Mouse (Mus musculus) macrophage (primary cell): ENCODE measurements around the gene St6galnac6. TPM values are rescaled to one million over a fixed set of nuclear protein-coding genes. Genes with fewer than 3 reads are reported as not detected.

ENCODE experiments used
- H3K27ac ChIP-seq: fragments of 350-480 bp; formaldehyde crosslinking; 2 replicates; pipeline ENCODE4 v1.9.0; 2021
- H3K36me3 ChIP-seq: fragments of 350-480 bp; formaldehyde crosslinking; 2 replicates; pipeline ENCODE4 v1.9.0; 2021; ENCODE audit errors: inconsistent target
- H3K4me3 ChIP-seq: fragments of 350-480 bp; formaldehyde crosslinking; 2 replicates; pipeline ENCODE4 v1.9.0; 2021; ENCODE audit errors: inconsistent target
- H3K79me2 ChIP-seq: fragments of 350-480 bp; formaldehyde crosslinking; 2 replicates; pipeline ENCODE4 v1.9.0; 2021; ENCODE audit errors: inconsistent target
- WGBS: methylation state at CpG from one replicate; pipeline ENCODE4 v1.1.7; 2026; ENCODE audit warnings: inconsistent platforms; ENCODE audit not compliant: missing documents; 5-methylcytosine and 5-hydroxymethylcytosine counted together
- polyA plus RNA-seq: library from polyadenylated mRNA; stranded (reverse); fragments of 250-400 nt; gene quantifications from 3 replicates; pipeline ENCODE4 v1.2.4, GENCODE M21; 2018; ENCODE audit warnings: inconsistent platforms

The St6galnac6 gene
- polyA plus RNA-seq, 1 experiment from 2014 or later = 24.8 TPM

GRCm38 (mm10) chr2:32654743-32655393, 55.4 kb downstream of the St6galnac6 start:
- Histone ChIP-seq H3K27ac (no peak overlapping the region), H3K79me2 (no peaks in the 10 kb centered on the region; the same call in 1 of the 2 replicates), H3K4me3 (no peak overlapping the region), H3K36me3 (no peaks in the 10 kb centered on the region)
- WGBS = 54% methylated on average over 14 of the region's 14 CpGs

GRCm38 (mm10) chr2:32655394-32655744, 55.9 kb downstream of the St6galnac6 start:
- Histone ChIP-seq H3K79me2 (no peaks in the 10 kb centered on the region), H3K36me3 (no peaks in the 10 kb centered on the region), H3K27ac (no peak overlapping the region), H3K4me3 (no peak overlapping the region)
- 85% methylated on average over 3 of the region's 3 CpGs for WGBS

GRCm38 (mm10) chr2:32655826-32656225, 56.3 kb downstream of the St6galnac6 start:
- Histone ChIP-seq H3K27ac (no peak overlapping the region), H3K36me3 (no peaks in the 10 kb centered on the region), H3K79me2 (no peaks in the 10 kb centered on the region), H3K4me3 (no peak overlapping the region)
- 65% methylated on average over 8 of the region's 12 CpGs for WGBS

- WGBS = 100% methylated on average over 2 of the region's 2 CpGs
Observed at GRCm38 (mm10) chr2:32658873-32659272, 59.4 kb downstream of the St6galnac6 start.

GRCm38 (mm10) chr2:32661509-32662107, 62.1 kb downstream of the St6galnac6 start:
- Histone ChIP-seq H3K36me3 (no peaks in the 10 kb centered on the region), H3K79me2 (no peaks in the 10 kb centered on the region), H3K4me3 (no peak overlapping the region), H3K27ac (no peak overlapping the region)
- 83% methylated on average over 7 of the region's 7 CpGs for WGBS

More at GRCm38 (mm10) chr2:32658873-32659272, 59.4 kb downstream of the St6galnac6 start:
- Histone ChIP-seq H3K36me3 (no peaks in the 10 kb centered on the region), H3K27ac (no peak overlapping the region), H3K4me3 (no peak overlapping the region), H3K79me2 (no peaks in the 10 kb centered on the region)

- H3K36me3 ChIP-seq = no peaks in the 10 kb centered on the region
- no peak overlapping the region for H3K27ac ChIP-seq
- WGBS = 93% methylated on average over 5 of the region's 5 CpGs
- no peak overlapping the region for H3K4me3 ChIP-seq
- no peaks in the 10 kb centered on the region for H3K79me2 ChIP-seq
Observed at GRCm38 (mm10) chr2:32662291-32662690, 62.8 kb downstream of the St6galnac6 start.

GRCm38 (mm10) chr2:32665345-32665744, 65.8 kb downstream of the St6galnac6 start:
- Histone ChIP-seq H3K79me2 (no peaks in the 10 kb centered on the region), H3K36me3 (no peaks in the 10 kb centered on the region; the same call in 1 of the 2 replicates), H3K27ac (no peak overlapping the region), H3K4me3 (no peak overlapping the region)
- 80% methylated on average over 8 of the region's 8 CpGs for WGBS

- WGBS = 56% methylated on average over 6 of the region's 6 CpGs
- Histone ChIP-seq H3K4me3 (no peak overlapping the region), H3K27ac (no peak overlapping the region)
Observed at GRCm38 (mm10) chr2:32665853-32666252, 66.3 kb downstream of the St6galnac6 start.

GRCm38 (mm10) chr2:32667775-32668174, 68.3 kb downstream of the St6galnac6 start:
- Histone ChIP-seq H3K4me3 (no peak overlapping the region), H3K36me3 (peaks cover 9% of the 10 kb centered on the region; the same call in 1 of the 2 replicates), H3K79me2 (no peaks in the 10 kb centered on the region), H3K27ac (no peak overlapping the region)
- WGBS = 90% methylated on average over 11 of the region's 11 CpGs

More at GRCm38 (mm10) chr2:32665853-32666252, 66.3 kb downstream of the St6galnac6 start:
- H3K36me3 ChIP-seq = no peaks in the 10 kb centered on the region; the same call in 1 of the 2 replicates
- no peaks in the 10 kb centered on the region for H3K79me2 ChIP-seq

GRCm38 (mm10) chr2:32668176-32668575, 68.7 kb downstream of the St6galnac6 start:
- 97% methylated on average over 7 of the region's 7 CpGs for WGBS
- Histone ChIP-seq H3K36me3 (peaks cover 13% of the 10 kb centered on the region; the same call in 1 of the 2 replicates), H3K27ac (no peak overlapping the region), H3K4me3 (no peak overlapping the region), H3K79me2 (no peaks in the 10 kb centered on the region)

- WGBS = 93% methylated on average over 3 of the region's 3 CpGs
- peaks cover 22% of the 10 kb centered on the region; the same call in 1 of the 2 replicates for H3K36me3 ChIP-seq
Observed at GRCm38 (mm10) chr2:32669876-32670275, 70.4 kb downstream of the St6galnac6 start.

More at GRCm38 (mm10) chr2:32669876-32670275, 70.4 kb downstream of the St6galnac6 start:
- no peak overlapping the region for H3K4me3 ChIP-seq
- H3K27ac ChIP-seq = no peak overlapping the region
- no peaks in the 10 kb centered on the region for H3K79me2 ChIP-seq

Other genes starting within 250 kb of the St6galnac6 start
- gene Ciz1, start 247.4 kb upstream of the St6galnac6 start, polyA plus RNA-seq = 35.3 to 118 TPM (median 57.2 TPM) in 3 replicates
- 0.23 TPM in 1 of 3 replicates, not detected in the others for gene Dnm1, start 246.4 kb upstream of the St6galnac6 start, polyA plus RNA-seq
- gene 1110008P14Rik, start 217.8 kb upstream of the St6galnac6 start, polyA plus RNA-seq = 22.2 to 62.2 TPM (median 53.7 TPM) in 3 replicates
- 2.6 to 16.1 TPM (median 12.6 TPM) in 3 replicates for gene Lcn2, start 211.5 kb upstream of the St6galnac6 start, polyA plus RNA-seq
- 7.9 to 14.2 TPM (median 9.4 TPM) in 3 replicates for gene Ptges2, start 203.8 kb upstream of the St6galnac6 start, polyA plus RNA-seq
- gene Naif1, start 149.3 kb upstream of the St6galnac6 start, polyA plus RNA-seq = 3.2 to 3.8 TPM (median 3.8 TPM) in 3 replicates
- gene Slc25a25, start 148.3 kb upstream of the St6galnac6 start, polyA plus RNA-seq = 7.1 to 13.2 TPM (median 12.2 TPM) in 3 replicates
- 3.5 to 9.1 TPM (median 3.9 TPM) in 3 replicates for gene Fam102a, start 64.4 kb upstream of the St6galnac6 start, polyA plus RNA-seq
- gene Dpm2, start 28.9 kb upstream of the St6galnac6 start, polyA plus RNA-seq = 48.3 to 76.8 TPM (median 72.3 TPM) in 3 replicates
- not detected in 3 replicates for gene Pip5kl1, start 24.9 kb upstream of the St6galnac6 start, polyA plus RNA-seq
- gene 9430097D07Rik, start 24.0 kb upstream of the St6galnac6 start, polyA plus RNA-seq = not detected in 3 replicates
- gene St6galnac4, start 12.6 kb upstream of the St6galnac6 start, polyA plus RNA-seq = 30.1 to 43.5 TPM (median 34.6 TPM) in 3 replicates
- 3.0 to 4.2 TPM (median 3.3 TPM) in 3 replicates for gene Ak1, start 22.0 kb downstream of the St6galnac6 start, polyA plus RNA-seq
- gene Eng, start 46.9 kb downstream of the St6galnac6 start, polyA plus RNA-seq = 25.0 to 28.5 TPM (median 26.4 TPM) in 3 replicates
- 2.8 to 10.3 TPM (median 3.5 TPM) in 3 replicates for gene Fpgs, start 104.4 kb downstream of the St6galnac6 start, polyA plus RNA-seq
- gene Cdk9, start 113.4 kb downstream of the St6galnac6 start, polyA plus RNA-seq = 99.2 to 144 TPM (median 121 TPM) in 3 replicates
- 9.3 to 12.5 TPM (median 9.9 TPM) in 3 replicates for gene Sh2d3c, start 121.3 kb downstream of the St6galnac6 start, polyA plus RNA-seq
- gene 6330409D20Rik, start 141.3 kb downstream of the St6galnac6 start, polyA plus RNA-seq = not detected in 3 replicates
- 19.2 to 50.7 TPM (median 39.7 TPM) in 3 replicates for gene Tor2a, start 157.5 kb downstream of the St6galnac6 start, polyA plus RNA-seq
- gene Ttc16, start 175.9 kb downstream of the St6galnac6 start, polyA plus RNA-seq = not detected in 3 replicates
- gene Ptrh1, start 176.1 kb downstream of the St6galnac6 start, polyA plus RNA-seq = 8.1 to 11.9 TPM (median 9.0 TPM) in 3 replicates
- gene Cfap157, start 184.7 kb downstream of the St6galnac6 start, polyA plus RNA-seq = not detected in 3 replicates
- 9.7 to 16.3 TPM (median 12.2 TPM) in 3 replicates for gene Stxbp1, start 247.5 kb downstream of the St6galnac6 start, polyA plus RNA-seq